Mouse (Mus musculus) layer of hippocampus, adult 8-10 months (tissue): Measurements from ENCODE around the gene Slc39a1. TPM values are rescaled to one million over a fixed set of nuclear protein-coding genes. Genes with fewer than 3 reads are reported as not detected.
"Not testable (repeated sequence)": the region's sequence is repeated elsewhere in the genome, so short reads cannot be mapped to it uniquely, and the experiment has no call there.

ENCODE experiments used
- DNase-seq, 2 experiments: peaks; one replicate each; pipeline ENCODE4 v3.0.0; 2022; ENCODE audit warnings: low spot score in 2 of 2
- total RNA-seq, 4 experiments: library from RNA; stranded (reverse); gene quantifications; 2 replicates each; pipeline ENCODE4 v1.2.4; 2022

The Slc39a1 gene
- total RNA-seq, 4 experiments from 2014 or later: 43.0 to 64.2 (median 50.4) TPM

DNA sequence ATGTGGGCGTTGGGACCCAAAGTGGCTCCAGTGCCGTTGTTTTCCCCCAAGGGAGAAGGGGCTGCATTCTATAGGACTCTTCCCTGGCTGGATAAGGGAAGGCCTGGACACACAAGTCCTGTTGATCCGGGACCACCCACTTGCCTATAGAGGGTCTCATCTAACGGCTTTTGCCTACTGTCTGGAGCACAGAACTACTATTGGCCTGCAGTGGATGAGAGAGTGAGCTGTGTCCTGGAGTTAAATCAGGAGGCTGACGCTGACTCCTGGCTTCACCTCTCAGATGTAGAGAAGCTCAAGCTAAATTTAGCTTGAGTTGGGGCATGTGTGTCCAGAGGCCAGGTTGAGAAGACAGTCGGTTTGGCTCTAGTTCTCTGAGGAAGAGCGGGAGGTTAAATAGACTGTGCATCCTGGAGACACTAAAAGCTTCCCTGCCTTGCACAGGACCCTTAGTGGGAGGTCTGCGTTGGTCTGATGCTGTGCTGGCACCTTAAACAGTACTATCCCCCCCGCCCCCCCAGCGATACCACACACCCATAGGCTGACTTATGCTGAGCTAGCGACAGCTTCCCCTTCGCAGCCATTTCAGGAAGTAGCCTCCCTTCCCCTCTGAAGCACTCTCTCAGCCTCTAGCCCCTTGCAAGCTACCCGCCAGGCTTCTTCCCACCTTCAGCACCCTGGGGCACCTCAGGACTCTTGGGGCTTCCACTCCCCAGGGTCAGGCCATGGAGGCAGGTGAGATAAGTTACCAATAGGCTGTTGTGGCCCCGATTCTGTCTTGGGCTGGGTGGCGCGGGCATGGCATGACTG, 18.2 kb downstream of the Slc39a1 start:
- DNase-seq: no peak

GRCm38 (mm10) chr3:90266901-90267775, 19.2 kb downstream of the Slc39a1 start:
- no peak for DNase-seq

- no peak for DNase-seq
These were observed 20.2 kb downstream of the Slc39a1 start for GRCm38 (mm10) chr3:90268190-90268589.

DNA sequence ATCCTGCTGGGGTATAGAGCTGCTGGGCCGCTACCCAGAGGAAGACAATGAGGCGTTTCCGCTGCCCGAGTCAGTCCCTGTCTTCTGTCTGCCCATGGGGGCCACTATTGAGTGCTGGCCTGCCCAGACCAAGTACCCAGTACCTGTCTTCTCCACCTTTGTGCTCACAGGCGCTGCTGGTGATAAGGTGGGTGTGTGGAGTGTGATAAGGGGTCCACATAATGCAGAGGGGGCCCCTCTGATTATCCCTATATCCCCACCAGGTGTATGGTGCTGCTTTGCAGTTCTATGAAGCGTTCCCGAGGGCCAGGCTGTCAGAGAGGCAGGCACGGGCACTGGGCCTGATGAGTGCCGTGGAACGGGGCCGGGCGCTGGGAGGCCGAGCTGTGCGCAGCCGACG, 21.0 kb downstream of the Slc39a1 start:
- DNase-seq: no peak

GRCm38 (mm10) chr3:90270784-90271183, 22.8 kb downstream of the Slc39a1 start:
- DNase-seq: no peak

DNA sequence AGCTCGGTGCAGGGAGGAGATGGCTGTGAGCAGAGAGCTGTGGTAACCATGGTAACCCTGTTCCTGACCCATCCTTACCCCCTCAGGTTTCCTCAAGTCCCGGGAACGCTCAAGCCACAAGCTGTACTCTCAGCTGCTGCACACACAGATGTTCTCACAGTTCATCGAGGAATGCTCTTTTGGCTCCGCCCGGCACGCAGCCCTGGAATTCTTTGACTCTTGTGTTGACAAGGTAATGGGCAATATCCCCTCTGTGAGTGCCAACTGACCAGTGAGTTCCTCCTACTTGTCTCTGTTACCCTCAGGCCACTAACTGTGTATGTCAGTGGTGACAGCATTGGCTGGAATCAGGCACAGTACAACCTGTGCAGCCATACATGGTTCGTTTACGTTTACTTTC, 24.2 kb downstream of the Slc39a1 start:
- DNase-seq: no peak

GRCm38 (mm10) chr3:90273855-90274254, 25.9 kb downstream of the Slc39a1 start:
- no peak for DNase-seq

DNA sequence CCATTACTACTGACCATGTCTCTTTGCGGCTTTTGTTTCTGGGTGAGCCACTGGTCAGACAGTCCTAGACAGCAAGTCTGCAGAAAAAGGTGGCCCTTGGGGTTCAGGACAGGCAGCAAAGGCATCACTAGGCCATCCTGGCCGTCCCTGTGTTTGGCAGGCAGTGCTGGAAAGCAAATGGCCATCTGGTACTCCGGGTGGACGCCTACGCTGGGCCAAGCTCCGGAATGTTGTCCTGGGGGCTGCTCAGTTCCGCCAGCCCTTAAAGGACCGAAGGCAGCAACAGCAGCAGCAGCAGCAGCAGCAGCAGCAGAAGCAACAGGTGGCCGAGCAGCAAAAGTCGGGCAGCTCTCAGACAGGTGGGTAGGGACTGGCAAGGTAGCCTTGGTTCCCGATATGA, 27.3 kb downstream of the Slc39a1 start:
- DNase-seq: no peak

DNA sequence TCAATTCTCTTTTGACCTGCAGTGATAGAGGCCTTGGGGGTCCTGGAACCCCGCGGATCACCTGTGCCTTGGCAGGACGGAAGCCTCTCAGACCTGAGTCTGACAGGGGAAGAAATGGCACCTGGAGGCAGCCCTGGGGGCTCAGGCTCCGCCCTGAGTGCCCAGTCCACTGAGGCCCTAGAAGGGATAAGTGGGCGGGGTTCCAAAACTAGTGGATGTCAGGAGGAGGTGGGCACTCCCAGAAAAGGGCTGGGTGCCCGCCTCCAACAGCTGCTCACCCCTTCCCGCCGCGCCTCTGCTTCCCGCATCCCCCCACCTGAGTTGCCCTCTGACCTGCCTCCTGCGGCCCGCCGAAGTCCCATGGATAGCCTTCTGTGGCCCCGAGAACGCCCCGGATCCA, 28.9 kb downstream of the Slc39a1 start:
- no peak for DNase-seq

GRCm38 (mm10) chr3:90277793-90278192, 29.8 kb downstream of the Slc39a1 start:
- DNase-seq: no peak

GRCm38 (mm10) chr3:90278211-90278610, 30.2 kb downstream of the Slc39a1 start:
- no peak for DNase-seq

GRCm38 (mm10) chr3:90279216-90279615, 31.2 kb downstream of the Slc39a1 start:
- no peak for DNase-seq

GRCm38 (mm10) chr3:90279743-90280142, 31.8 kb downstream of the Slc39a1 start:
- no peak for DNase-seq

DNA sequence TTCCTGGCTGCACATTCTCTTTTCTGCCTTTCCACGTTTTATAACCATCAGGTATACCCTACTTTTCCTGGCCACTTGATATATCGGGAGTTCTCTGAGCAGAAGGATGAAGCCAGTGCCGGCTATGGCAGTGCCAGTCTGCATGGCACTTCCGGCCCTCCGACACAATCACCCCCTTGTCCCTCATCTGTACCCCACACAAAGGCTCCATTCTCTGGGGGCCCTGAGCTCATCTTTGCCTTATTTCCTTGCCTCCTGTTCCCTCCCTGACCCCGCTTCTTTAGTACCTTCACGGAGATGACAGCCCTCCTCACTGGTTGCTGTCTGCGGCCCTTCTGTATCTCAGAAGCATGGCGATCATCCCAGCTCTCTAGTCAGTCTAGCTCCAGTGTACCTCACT, 32.7 kb downstream of the Slc39a1 start:
- DNase-seq: no peak

DNA sequence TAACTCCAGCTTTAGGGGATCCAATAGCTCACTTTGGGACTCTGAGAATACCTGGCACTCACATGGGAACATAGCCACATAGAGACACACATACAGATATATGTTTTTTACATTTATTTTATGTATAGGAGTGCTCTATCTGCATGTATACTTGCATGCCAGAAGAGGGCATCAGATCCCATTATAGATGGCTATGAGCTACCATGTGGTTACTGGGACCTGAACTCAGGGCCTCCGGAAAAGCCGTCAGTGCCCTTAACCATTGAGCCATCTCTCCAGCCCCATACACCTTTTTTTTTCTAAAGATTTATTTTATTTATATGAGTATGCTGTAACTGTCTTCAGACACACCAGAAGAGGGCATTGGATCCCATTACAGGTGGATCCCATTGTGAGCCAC, 36.2 kb downstream of the Slc39a1 start:
- DNase-seq: no peak

GRCm38 (mm10) chr3:90289403-90289802, 41.4 kb downstream of the Slc39a1 start:
- not testable (repeated sequence) for DNase-seq

DNA sequence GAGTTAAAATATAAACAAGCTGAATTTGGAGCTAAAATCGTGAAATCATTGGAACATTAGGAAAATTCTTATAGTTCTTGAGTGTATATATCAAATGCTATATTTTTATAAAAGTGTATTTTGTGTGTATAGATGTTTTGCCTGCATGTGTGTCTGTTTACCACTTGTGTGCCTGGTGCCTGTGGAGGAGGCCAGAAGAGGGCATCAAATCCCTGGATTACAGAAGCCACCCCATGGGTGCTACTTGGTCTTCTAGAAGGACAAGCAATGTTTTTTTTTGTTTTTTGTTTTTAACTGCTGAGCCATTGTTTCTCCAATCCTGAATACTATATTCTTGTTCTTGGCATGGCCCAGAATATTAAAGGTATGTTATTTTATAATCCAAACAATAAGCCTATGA, 42.6 kb downstream of the Slc39a1 start:
- DNase-seq: no peak

DNA sequence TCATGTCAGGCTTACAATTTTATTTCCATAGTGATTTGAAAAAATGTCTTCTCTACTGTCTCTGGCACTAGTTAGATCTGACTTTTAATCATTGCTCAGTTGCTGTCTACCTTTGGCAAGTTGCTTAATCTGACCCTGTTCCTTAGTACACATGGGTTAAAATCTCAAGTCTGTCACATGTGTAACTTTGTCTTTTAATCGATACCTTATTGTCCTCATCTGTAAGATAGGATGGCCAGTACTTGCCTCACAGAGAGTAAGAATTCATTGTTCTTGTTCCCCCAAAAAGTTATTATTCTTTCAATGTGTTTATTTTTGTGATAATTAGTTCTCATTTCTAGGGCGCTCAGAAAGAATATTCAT, 44.0 kb downstream of the Slc39a1 start:
- DNase-seq: no peak

DNA sequence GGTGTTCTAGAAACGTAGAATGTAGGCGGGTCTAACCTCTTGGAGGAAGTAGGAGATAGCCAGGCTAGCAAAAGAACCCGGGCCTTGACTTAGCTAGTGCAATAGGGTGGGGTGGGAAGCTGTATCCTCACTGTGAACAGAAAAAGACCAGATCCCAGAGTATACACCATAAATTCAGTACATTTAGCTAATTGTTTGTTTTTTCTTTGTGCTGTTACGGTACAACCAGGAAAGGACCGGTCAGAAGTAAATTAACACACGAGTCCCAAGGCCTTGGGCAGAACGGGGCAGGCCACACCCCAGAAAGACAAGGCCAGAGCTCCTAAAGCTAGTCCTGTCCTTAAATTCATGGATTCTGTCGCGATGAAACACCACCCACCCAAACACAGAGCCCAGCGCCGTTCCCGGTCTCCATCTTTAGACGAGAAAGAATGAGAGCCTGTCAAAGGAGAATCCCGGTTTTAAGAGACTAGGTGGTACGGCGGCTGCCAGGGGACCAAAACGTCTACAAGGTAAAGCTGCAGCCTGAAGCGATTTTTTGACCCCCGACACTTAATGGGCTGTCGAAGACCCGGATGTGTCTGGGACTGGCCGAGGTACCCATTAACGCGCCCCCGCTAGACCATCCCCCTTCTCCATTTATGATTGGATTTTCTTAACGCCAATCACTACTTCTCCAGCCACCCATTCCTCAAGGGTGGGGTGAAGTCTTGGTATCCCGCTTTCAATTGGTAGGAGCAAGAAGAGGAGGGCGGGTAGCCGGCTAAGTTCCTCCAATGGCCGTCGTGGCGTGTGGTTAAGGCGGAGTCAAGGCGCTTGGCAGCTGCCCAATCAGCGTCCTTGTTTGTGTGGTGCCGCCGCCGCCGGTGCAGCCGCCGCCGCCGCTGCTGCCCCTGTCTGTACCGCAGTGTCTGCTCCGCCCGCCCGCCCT, 44.6 kb downstream of the Slc39a1 start, which contains the start of gene Gatad2b:
Gene Gatad2b (plus strand): TSS at position 834 of the 931 bp plus-strand sequence.
- DNase-seq: peak; percentile 99 to 100

DNA sequence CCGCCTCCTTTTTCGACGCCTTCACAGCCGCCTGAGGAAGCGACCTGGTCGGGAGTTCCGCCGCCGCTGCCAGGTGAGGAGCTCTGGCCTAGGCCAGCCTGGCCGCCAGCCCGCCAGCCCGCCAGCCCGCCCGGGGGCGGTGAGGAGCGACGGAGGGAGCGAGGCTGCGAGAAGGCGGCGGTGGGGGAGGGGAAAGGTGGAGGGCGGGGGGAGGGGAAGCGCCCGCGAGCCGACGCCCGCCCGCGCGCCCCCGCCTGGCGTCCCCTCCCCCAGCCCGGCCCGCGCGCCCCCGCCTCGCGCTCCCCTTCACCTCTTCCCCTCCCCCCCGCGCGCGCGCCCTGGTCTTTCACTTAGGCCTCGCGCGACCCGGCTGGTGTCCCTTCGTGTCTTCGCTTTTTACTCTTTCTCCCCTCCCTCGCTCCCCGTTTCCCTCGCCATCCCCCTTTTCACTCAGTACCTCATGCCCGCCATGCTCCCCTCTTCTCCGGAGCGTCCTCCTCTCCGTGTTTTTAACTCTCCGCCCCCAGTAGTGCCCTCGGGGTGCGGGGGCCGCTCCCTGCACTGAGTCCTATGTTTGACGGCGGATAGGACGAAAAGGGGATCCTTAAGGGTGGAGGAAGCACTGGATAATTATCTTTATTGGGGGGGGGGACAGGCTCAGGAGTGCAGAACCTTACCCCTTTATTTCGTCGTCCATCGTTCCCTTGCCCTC, 45.5 kb downstream of the Slc39a1 start:
- DNase-seq: peak in 1 of 2 experiments; percentile 19

DNA sequence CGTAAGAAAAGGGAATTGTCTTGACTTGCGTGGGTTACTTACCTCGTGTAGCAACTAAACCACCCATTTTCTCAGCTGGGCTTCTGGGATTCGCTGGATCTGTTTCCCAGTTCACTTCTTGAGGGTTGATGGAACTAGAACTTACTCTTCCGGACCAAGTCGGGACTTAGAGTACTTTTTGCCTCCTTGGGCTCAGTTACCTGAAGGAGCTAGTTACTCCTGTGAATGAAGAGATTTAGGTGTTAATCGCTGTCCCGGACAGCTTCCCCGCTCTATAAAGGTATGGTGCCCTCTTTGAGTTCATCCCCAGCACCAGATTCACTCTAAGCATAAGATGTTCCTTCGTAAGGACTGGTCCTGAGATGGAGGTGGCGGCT, 46.1 kb downstream of the Slc39a1 start:
- no peak for DNase-seq
